Mouse (Mus musculus) heart, embryonic 10.5 days (tissue): ENCODE results near the gene Mrgpre. TPM values are rescaled to one million over a fixed set of nuclear protein-coding genes. Genes with fewer than 3 reads are reported as not detected.
A peak's percentile ranks its signal among the peaks of the same experiment; 100 is the strongest.

ENCODE experiments used
- DNase-seq: peaks from one replicate; pipeline ENCODE4 v3.0.0-alpha.2; 2017; ENCODE audit warnings: low spot score
- H3K27ac ChIP-seq: fragments of 300-500 bp; sonication (generic); 2 replicates; pipeline ENCODE4 v1.5.1; 2016; ENCODE audit warnings: mild to moderate bottlenecking
- H3K27me3 ChIP-seq: fragments of 300-500 bp; sonication (generic); 2 replicates; pipeline ENCODE4 v1.6.1; 2016; ENCODE audit warnings: mild to moderate bottlenecking; ENCODE audit not compliant: poor library complexity, insufficient read depth, severe bottlenecking
- H3K36me3 ChIP-seq: fragments of 300-500 bp; sonication (generic); 2 replicates; pipeline ENCODE4 v1.6.1; 2016; ENCODE audit warnings: mild to moderate bottlenecking, moderate library complexity
- H3K4me1 ChIP-seq: fragments of 300-500 bp; sonication (generic); 2 replicates; pipeline ENCODE4 v1.6.1; 2016; ENCODE audit warnings: mild to moderate bottlenecking
- H3K4me3 ChIP-seq: fragments of 300-500 bp; sonication (generic); 2 replicates; pipeline ENCODE4 v1.5.1; 2016; ENCODE audit warnings: mild to moderate bottlenecking, moderate library complexity
- H3K9me3 ChIP-seq: fragments of 300-500 bp; sonication (generic); 2 replicates; pipeline ENCODE4 v1.6.1; 2016; ENCODE audit warnings: mild to moderate bottlenecking, moderate library complexity
- WGBS: fragments of 180-500 bp; shearing (Covaris S2); methylation state at CpG from one replicate; pipeline ENCODE4 v1.1.7; 2016; 5-methylcytosine and 5-hydroxymethylcytosine counted together
- polyA plus RNA-seq: library from polyadenylated mRNA; unstranded; fragments of >200 nt; fragmentation: Nextera tagmentation; extraction: Ambion mirVana; gene quantifications from 2 replicates; pipeline ENCODE4 v1.2.1, GENCODE M21; 2016

Gene Mrgpre
- 1.9 and 2.2 TPM in 2 replicates for polyA plus RNA-seq

DNA sequence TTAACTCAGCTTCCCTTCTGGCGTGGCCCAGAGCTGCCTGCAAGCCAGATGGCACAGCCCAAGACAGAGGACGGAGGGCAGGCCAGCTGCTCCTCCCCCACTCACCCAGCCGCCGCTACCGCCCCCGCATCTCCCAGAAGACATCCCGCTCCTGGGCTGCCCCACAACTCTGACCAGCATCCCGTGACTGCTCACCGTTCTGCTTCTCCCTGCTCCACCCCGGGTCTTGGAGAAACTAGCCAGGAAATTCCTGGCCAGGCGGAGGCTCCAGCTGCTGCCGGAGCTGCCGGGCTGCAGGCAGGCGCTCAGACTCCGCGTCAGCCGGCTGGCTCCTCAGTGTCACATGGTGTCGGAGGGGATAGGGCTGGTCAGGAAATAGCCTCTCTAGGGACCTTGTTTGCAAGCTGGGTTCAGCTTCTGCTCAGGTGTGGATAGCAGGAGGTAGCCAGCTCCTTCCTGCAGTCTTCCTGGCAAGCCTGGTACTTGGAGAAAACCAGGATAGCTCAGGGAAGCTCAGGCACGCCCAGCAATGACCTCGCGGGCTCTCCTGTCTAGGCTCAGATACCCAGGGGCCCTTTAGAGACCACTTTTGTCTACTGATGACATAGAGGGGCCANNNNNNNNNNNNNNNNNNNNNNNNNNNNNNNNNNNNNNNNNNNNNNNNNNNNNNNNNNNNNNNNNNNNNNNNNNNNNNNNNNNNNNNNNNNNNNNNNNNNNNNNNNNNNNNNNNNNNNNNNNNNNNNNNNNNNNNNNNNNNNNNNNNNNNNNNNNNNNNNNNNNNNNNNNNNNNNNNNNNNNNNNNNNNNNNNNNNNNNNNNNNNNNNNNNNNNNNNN lies at the start of gene Mrgpre:
Gene Mrgpre (minus strand): TSS at position 505 of the 834 bp plus-strand sequence.
- Histone ChIP-seq H3K36me3 (0 out of 2 replicates have a peak, but pooled peaks cover 4% of the 10 kb centered on the region), H3K4me3 (peak within 1 kb of the TSS; percentile 64), H3K27me3 (peaks cover 37% of the 10 kb centered on the region), H3K9me3 (no peaks in the 10 kb centered on the region), H3K27ac (peak within 1 kb of the TSS; percentile 82), H3K4me1 (peaks cover 26% of the 10 kb centered on the region)
- WGBS = under 1% methylated on average over 20 of the region's 21 CpGs
- peak; percentile 92 for DNase-seq

DNA sequence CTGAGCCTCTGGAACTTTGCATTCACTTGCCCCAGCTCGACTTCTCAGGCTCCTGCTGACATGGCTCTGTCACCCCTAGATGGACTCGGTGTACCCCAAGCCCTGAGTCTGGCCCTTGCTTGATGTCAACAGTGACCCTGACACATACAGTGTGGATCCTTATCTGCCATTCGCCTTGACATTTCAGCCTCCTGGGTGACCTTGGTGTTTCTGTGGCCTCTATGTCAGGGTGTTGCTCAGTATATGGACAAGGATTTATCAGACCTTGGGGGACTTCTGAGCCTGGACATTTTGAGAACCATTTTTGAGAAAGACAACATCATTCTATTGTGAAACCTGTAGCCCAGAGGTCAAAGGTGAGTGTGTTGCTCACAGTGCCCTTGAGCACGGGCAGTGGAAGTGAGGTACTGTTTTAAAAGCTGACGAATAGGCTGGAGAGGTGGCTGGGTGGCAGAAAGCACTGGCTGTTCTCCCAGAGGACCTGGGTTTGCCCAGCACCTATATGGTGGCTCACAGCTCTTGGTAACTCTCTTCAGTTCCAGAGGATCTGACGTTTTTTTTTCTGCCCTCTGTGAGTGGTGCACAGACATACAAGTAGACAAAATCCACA lies 49.4 kb upstream of the Mrgpre start:
- H3K27ac ChIP-seq = no peak overlapping the region; the same call in 1 of the 2 replicates
- WGBS = 76% methylated on average over 6 of the region's 6 CpGs
- H3K27me3 ChIP-seq = no peaks in the 10 kb centered on the region
- DNase-seq = no peak
- no peak overlapping the region for H3K4me3 ChIP-seq
- H3K9me3 ChIP-seq = no peaks in the 10 kb centered on the region
- peaks cover 32% of the 10 kb centered on the region for H3K4me1 ChIP-seq
- H3K36me3 ChIP-seq = peaks cover 34% of the 10 kb centered on the region

DNA sequence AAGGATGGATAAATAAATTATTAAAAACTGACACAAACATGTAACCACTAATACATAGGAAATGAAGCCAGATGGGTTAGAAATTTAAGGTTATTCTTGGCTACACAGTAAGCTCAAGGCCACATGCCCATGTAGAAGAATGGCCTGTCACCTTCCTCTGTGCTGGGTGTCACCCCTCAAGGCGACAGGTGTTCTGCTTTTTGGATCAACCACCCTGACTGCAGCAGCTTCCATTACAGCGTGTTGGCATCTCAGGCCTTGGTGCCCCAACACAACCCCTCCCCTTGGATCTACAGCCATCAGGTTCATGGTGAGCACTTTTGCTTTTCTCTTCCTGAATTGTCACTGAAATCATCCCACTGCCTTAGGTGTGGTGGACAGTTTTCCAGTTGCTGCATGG lies 48.3 kb upstream of the Mrgpre start:
- no peak for DNase-seq
- 91% methylated on average over 2 of the region's 2 CpGs for WGBS

DNA sequence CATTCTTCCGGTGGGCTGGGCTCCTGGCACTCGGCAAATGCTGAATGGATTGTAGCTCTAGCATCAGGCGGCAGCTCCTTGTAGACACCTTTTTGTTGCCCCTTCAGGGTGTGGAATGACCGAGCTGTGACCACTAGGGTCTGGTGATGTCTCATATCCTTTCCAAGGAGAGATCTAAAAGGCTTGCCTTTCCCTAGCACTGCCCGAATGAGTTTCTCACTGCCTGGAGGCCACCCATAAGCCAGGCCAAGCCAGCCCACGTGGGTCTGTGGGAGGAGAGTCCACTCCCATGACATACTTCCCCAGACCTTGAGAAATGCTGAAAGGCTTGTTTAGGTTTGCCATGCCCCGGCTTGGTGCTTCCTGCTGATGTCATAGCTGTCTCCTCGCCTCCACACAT lies 47.9 kb upstream of the Mrgpre start:
- Histone ChIP-seq H3K27me3 (no peaks in the 10 kb centered on the region), H3K27ac (no peak overlapping the region), H3K4me1 (peaks cover 32% of the 10 kb centered on the region), H3K4me3 (no peak overlapping the region), H3K9me3 (no peaks in the 10 kb centered on the region), H3K36me3 (peaks cover 19% of the 10 kb centered on the region; the same call in 1 of the 2 replicates)
- no peak for DNase-seq
- 84% methylated on average over 8 of the region's 8 CpGs for WGBS

More for the DNA sequence above, 48.3 kb upstream of the Mrgpre start:
- Histone ChIP-seq H3K4me3 (no peak overlapping the region), H3K27ac (no peak overlapping the region), H3K9me3 (no peaks in the 10 kb centered on the region), H3K4me1 (peaks cover 32% of the 10 kb centered on the region), H3K27me3 (no peaks in the 10 kb centered on the region), H3K36me3 (peaks cover 23% of the 10 kb centered on the region)

DNA sequence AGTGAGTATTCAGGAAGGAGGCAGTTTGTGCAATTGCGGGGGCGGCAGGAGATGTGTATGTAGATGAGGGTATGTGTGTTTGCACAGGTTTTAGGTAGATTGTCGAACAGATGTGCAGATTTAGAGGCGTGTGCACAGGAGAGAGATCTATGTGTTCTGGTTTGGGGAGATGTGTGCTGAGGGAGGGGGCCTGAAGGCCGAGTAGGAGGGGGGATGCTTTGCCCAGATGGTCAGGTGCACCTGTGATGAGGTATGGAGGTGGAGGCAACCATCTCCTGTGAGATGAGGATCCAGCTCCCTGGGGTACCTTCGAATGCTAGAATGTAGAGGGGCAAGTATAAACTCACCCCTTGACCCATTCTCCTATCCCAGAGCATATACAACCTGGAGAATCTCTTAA lies 46.1 kb upstream of the Mrgpre start:
- H3K4me3 ChIP-seq = peak overlapping the region; percentile 76
- H3K4me1 ChIP-seq = peaks cover 32% of the 10 kb centered on the region
- no peak for DNase-seq
- 15% methylated on average over 6 of the region's 6 CpGs for WGBS
- H3K27me3 ChIP-seq = no peaks in the 10 kb centered on the region
- H3K36me3 ChIP-seq = peaks cover 11% of the 10 kb centered on the region; the same call in 1 of the 2 replicates
- peak overlapping the region; percentile 92 for H3K27ac ChIP-seq
- no peaks in the 10 kb centered on the region for H3K9me3 ChIP-seq

DNA sequence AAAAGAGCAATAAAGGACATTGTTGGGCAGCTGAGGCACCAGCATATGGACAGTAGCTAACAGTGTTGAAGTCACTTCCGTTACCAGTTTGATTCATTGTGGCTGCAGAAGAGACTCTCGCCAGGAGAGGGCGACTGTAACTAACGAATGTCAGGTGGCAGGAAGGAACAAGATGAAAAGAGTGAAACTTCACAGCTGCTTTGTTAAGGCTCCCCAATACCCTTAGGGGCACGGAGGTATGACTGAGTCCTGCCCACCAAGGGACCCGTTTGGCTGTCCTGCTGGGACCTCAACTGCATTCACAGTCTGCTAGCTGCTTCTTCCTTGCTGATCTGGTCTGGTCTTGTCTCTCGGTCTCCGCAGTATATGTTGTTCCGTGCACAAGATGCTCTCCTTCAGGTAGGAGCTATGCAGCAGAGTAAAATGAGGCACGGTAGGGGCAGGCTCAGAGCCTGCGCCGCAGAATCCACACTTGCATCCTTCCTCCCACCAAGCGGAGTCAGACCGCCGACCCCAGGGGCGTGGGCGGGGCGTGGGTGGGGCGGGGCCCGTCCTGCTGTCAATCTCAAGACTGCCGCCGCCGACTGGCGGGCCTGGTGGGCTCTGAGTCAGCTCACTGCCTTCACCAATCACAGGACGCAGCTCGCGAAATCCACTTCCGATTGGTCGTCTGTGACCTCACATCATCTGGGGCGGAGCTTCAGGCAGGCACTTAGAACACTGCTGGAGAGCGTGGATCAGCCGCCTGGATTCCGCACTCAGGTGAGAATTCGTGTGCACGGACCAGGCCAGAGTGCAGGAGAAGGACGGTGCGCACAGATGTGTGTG lies 45.4 kb upstream of the Mrgpre start:
- peak overlapping the region; percentile 76 for H3K4me3 ChIP-seq
- peak overlapping the region; percentile 92 for H3K27ac ChIP-seq
- H3K27me3 ChIP-seq = no peaks in the 10 kb centered on the region
- H3K9me3 ChIP-seq = no peaks in the 10 kb centered on the region
- peaks cover 11% of the 10 kb centered on the region; the same call in 1 of the 2 replicates for H3K36me3 ChIP-seq
- 1% methylated on average over 37 of the region's 37 CpGs for WGBS
- peak; percentile 99 for DNase-seq
- H3K4me1 ChIP-seq = peaks cover 27% of the 10 kb centered on the region

DNA sequence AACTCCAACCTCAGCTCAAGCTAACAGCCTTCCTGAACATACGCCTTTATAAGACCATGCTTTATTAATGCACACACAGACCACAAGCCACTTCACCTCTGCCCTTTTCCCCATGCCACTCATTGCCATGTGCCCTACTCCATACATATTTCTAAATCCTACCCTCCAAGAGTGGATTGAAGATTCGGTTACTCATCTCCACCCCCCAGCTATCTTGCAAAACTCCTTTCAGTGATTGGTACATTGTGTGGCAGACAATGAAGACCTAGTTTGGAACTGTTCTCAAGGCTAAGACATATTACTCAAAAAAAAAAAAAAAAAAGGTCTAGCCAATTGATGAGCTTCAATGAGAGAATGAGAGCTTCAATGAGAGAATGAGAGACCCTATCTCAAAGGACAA lies 42.7 kb upstream of the Mrgpre start:
- H3K27ac ChIP-seq = no peak overlapping the region
- 0 out of 2 replicates have a peak, but pooled peaks cover under 1% of the 10 kb centered on the region for H3K36me3 ChIP-seq
- H3K27me3 ChIP-seq = no peaks in the 10 kb centered on the region
- no peaks in the 10 kb centered on the region for H3K9me3 ChIP-seq
- WGBS = 92% methylated on average over 2 of the region's 2 CpGs
- peaks cover 18% of the 10 kb centered on the region for H3K4me1 ChIP-seq
- DNase-seq = no peak
- no peak overlapping the region for H3K4me3 ChIP-seq

DNA sequence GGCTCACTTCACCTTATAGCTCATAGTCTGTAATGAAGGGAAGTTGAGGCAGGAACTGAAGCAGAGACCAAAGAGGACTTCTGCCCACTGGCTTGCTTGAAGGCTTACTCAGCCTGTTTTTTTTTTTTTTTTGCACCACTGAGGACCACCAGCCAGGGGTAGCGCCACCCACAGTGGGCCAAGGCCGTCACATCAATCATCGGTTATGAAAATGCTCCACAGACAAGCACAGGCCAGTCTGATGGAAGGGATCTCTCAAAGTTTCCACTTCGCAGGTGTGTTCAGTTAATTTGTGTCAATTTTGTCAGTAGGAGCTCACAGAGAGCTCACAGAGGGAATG lies 38.9 kb upstream of the Mrgpre start:
- no peak for DNase-seq
- Histone ChIP-seq H3K4me3 (peak overlapping the region; percentile 72), H3K27me3 (no peaks in the 10 kb centered on the region), H3K27ac (peak overlapping the region; percentile 91), H3K36me3 (peaks cover 10% of the 10 kb centered on the region), H3K9me3 (no peaks in the 10 kb centered on the region), H3K4me1 (peaks cover 14% of the 10 kb centered on the region)
- WGBS = 79% methylated on average over 4 of the region's 4 CpGs

DNA sequence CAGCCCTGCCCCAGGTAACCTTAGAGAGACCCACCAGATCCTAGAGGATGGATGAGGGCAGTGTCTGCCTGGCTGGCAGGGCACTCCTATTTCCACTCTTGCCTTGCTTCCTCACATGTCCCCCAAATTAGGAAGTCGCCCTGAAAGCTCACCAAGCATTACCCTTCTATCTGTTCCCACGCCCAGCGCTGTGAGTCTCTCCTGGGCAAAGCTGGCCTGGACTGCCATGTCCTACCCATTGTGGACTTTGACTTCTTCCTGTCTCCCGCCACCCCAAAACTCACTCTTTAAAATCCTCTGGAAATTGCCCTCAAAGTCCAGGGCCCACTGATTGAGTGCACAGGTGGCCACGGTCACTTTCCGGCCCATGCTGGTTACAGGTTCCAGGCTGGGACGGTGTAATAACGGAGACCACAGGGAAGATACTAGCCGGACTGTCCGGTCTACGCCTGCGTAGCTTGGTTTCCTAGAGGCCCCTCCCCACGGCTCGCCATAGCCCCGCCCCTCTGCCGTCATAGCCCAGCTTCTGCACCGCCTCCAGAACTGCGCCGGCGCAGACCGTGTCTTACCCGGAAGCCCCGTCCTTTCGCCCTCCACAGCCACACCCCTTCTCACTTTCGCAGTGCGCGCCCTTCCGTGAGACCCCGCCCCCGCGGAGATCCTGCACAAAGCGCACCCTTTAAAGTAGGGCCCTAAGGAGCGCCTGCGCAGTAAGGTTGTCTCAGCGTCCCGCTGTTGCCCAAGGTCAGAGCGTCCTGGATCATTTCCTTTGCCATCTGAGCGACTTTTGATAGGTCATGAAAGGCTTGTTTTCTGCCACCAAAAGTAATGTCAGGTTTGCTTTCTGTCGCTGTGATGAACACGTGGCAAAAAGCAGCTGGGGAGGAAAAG lies 38.3 kb upstream of the Mrgpre start, which contains the start of the genes Nadsyn1 and Dhcr7:
Gene Nadsyn1 (minus strand): TSS at position 475 of the 891 bp plus-strand sequence.
Gene Dhcr7 (plus strand): TSS at position 771 of the 891 bp plus-strand sequence.
- H3K36me3 ChIP-seq = peaks cover 12% of the 10 kb centered on the region
- under 1% methylated on average over 40 of the region's 40 CpGs for WGBS
- H3K4me1 ChIP-seq = peaks cover 14% of the 10 kb centered on the region
- peak within 1 kb of the TSS; percentile 91 for H3K27ac ChIP-seq
- peak within 1 kb of the TSS; percentile 72 for H3K4me3 ChIP-seq
- H3K27me3 ChIP-seq = no peaks in the 10 kb centered on the region
- no peaks in the 10 kb centered on the region for H3K9me3 ChIP-seq
- DNase-seq = peak; percentile 100

DNA sequence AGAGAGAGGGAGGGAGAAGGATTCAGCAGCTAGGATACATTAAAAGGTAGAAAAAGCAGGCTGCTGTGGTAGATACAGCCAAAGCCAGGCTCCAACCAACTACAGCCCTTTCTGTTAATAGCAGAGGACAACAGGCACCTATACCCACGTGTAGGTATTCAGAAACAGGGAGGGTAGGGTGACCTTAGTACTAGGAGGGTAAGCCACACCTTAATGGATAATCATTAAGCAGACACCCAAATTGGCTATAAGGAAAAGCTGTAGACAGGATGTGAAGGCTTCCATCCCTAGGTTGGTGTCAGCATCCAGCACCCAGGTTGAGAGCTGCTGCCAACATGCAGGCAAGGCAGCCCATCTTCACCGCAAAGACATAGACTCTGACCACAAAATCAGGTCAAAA lies 36.9 kb upstream of the Mrgpre start:
- Histone ChIP-seq H3K4me1 (peaks cover 14% of the 10 kb centered on the region), H3K9me3 (no peaks in the 10 kb centered on the region), H3K27ac (no peak overlapping the region), H3K27me3 (no peaks in the 10 kb centered on the region), H3K4me3 (no peak overlapping the region), H3K36me3 (peaks cover 22% of the 10 kb centered on the region)
- WGBS = 82% methylated on average over 2 of the region's 2 CpGs
- no peak for DNase-seq

DNA sequence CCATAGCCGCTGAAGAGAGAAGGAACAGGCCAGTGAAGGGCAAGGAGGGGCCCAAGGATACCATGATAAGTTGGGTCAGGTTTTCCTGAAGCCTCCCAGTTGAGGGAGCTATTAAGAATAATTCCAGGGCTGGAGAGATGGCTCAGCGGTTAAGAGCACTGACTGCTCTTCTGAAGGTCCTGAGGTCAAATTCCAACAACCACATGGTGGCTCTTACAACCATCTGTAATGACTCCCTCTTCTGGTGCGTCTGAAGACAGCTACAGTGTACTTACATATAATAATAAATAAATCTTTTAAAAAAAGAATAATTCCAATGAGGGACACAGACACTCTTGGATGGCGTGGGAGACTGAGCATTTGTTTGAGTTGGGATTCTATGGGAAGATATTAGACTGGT lies 34.9 kb upstream of the Mrgpre start:
- Histone ChIP-seq H3K4me1 (peaks cover 14% of the 10 kb centered on the region), H3K27me3 (no peaks in the 10 kb centered on the region), H3K36me3 (peaks cover 42% of the 10 kb centered on the region), H3K4me3 (no peak overlapping the region), H3K9me3 (no peaks in the 10 kb centered on the region), H3K27ac (no peak overlapping the region)
- WGBS = 74% methylated on average over 4 of the region's 4 CpGs
- no peak for DNase-seq

DNA sequence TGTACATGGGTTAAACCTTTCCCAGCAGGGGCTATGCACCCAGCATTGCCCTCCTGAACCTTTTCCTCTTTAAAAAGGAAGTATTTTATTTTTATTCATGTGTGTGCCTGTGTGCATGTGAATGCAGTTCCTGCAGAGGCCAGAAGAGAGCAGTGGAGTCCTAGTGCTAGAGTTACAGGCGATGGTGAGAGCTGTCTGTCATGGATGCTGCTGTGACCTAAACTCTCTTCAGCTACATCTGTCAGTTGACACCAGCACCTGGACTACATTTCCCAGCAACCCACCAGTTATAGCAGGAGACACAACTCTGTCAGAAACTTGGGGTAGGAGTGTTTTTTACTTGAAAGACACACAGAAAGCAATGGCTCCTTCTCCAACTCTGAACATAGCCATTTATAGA lies 24.6 kb upstream of the Mrgpre start:
- H3K4me3 ChIP-seq = no peak overlapping the region
- 52% methylated on average over 1 of the region's 1 CpGs for WGBS
- no peak for DNase-seq
- H3K27me3 ChIP-seq = no peaks in the 10 kb centered on the region
- no peaks in the 10 kb centered on the region for H3K9me3 ChIP-seq
- H3K36me3 ChIP-seq = peaks cover 92% of the 10 kb centered on the region
- no peak overlapping the region for H3K27ac ChIP-seq
- no peaks in the 10 kb centered on the region for H3K4me1 ChIP-seq
